Mouse (Mus musculus): ENCODE data around the gene Btbd9.

DNA sequence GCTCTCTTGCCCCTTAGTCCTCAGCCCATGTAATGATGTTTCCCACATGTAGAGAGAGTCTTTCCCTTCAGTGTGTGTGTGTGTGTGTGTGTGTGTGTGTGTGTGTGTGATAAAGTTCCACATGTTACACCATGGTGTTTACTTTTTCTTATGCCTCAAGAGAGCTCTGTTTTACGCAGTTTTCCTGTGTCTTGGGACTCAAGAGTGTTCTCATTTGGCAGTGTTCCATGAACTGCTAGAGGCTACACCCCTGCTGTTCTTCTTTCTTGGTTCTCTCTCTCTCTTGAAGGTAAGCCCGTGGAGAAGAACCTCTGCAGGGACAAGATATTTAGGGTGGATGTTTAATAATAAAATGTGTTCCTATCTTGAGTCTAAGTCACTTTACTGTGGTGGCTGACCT lies 42.9 kb upstream of the Btbd9 start:
- TF ChIP-seq CTCF (IDR thresholded peaks at IDR 0.05; ENCODE audit: control insufficient read depth, insufficient read depth, insufficient read length) (no peak), MAX (IDR thresholded peaks at IDR 0.05) (no peak)

All from C2C12 (cell line).